Mouse (Mus musculus) forelimb bud, embryonic 11.5 days (tissue): ENCODE data around the gene Parg.

Experiments
- DNase-seq: peaks from one replicate; pipeline ENCODE4 v3.0.0-alpha.2; 2012; ENCODE audit warnings: low read depth, low spot score

The Parg gene

DNA sequence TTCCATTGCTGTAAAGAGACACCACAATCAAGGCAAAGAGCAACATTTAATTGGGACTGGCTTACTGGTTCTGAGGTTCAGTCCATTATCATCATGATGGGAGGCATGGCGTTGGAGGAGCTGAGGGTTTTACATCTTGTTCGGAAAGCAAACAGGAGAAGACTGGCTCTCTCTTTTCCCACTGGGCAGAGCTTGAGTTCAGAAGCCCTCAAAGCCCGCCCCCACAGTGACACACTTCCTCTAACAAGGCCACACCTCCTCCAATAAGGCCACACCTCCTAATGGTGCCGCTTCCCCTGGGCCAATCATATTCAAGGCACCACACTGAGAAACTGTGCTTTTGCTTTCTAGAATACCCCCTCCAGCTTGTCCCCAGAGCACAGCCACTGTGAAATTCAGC lies 116.1 kb downstream of the Parg start:
- DNase-seq: no peak

DNA sequence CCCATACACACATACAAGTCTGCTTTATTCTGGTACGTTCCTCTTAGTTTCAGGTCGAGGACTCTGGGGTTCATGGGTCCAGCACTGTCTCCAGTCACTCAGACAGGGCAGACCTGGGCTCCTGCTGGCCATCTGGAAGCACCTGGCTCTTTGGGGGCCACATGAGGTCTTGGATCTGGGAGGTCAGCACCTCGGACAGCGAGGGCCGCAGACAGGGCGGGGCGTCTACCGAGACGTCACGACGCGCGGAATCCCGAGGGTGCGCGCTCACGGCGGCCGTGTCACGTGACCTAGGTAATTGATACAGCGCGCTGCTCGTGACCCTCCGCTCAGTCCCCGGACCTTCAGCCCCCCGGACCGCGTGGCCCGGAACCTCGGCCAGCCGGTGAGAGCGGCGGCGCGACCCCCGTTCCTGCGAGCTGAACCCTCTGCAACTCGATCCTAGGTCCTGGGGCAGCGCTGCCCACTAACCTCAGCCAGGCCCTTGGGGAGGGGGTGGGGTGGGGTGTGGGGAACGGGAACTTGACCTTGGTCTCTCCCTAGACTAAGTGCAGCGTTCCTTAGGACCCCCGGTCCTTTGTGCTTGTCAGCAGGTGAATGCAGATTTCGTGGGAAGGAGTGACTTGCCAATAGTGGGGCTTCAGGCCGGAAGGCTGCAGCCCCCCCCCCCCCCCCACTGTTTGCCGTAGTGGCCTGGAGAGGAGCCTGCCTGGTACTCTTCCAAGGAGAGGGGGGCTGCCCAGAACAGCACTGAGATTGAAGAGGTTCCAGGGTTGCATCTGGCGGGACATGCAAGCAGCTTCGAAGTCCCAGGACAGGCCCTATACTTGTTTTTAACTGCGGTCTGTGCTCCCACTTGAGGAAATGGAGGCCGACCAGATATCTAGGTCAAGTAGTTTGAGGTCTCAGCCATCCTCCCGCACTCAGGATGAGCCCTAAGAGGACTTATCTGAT lies 120.3 kb downstream of the Parg start, which contains the start of gene Ogdhl:
TSS of gene Ogdhl (plus strand) at position 288 of the 954 bp plus-strand sequence.
- peak; percentile 91 for DNase-seq

DNA sequence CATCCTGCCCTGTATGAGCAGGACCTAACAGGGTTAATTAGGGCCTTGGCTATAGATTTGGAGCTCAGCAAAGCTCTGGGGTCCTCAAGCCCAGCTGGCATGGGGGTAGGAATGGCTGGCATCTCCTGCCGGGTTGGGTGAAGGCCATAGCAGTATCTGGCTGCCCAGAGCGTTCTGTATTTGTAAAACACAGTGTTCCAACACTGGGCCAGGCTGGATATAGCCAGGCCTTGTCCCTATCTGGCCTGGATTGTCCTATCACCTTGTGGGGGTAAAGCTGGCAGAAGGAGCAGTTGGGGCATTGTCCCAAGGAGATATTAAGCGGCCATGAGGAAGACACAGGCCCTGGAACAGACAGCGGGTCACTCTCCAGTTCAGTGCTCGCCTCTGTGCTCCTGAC lies 121.5 kb downstream of the Parg start:
- no peak for DNase-seq

DNA sequence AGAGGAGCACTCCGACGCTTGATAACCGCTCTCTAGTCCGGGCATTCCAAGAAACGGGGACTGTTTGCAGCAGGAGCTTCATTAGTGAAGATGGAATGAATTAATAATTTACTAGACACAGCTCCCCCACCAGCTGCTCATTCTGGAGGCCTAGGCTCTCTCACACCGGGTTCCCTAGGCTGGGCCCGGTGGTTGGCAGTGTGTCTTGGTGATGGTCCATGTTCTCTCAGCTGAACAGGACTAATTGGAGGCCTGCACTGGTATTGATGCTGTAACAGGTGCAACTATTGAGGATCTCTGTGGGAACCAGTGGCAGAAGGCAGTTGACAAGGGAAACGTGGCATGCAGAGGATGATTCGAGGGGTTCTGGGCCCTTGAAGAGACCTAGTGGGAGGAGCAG lies 125.6 kb downstream of the Parg start:
- DNase-seq: no peak

DNA sequence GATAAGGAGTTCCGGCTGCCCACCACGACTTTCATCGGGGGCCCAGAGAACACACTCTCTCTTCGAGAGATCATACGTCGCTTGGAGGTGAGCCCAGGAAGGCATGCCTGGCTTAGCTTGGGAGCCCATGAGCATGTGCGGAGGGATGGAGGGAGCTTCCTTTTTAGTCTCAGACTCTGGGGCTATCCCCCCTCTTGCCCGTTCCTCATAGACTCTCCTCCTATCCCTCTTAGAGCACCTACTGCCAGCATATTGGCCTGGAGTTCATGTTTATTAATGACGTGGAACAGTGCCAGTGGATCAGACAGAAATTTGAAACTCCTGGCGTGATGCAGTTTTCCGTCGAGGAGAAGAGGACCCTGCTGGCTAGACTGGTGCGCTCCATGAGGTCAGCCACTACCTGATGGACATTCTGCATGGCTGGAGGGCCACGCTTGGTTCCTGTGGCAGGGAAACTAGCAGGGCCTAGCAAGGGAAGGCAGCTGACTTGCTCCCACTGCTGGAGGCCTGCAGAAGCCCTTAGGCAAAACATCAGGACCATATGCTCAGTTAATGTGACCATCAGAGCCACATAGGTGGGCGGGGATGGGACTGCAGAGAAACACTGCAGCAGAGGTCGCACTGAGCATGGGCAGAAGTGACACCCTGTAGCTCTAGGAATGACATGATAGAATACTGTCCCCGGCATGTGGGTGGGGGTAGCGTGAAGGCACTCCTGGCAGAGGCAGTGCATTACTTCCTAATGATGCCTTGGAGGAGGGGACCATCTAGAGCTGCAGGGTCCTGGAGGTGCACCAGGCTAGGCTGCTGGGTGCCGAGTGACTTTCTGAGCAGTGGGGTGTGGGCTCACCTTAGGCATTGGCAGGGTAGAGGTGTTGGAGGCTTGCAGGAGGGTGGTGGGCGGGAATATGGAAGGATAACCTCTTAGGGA lies 131.0 kb downstream of the Parg start:
- DNase-seq: no peak

DNA sequence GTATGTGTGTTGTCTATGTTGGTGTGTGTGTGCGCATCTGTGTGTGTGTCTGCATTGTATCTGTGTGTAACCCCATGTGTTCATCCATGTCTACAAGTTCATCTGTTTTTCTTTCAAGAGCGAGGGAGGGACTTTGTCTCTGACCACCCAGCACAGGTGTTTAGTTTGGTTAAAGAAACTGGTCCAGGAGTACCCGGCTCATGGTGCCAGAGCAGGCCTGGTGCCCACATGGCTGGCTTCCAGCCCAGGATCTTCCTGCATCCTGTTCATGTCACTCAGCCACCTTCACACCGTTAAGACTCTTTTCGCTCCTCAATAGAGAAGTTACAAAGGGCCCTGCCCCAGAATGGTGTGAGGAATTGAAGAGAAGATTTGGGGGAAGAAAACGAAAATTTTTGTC lies 134.3 kb downstream of the Parg start:
- DNase-seq: no peak

DNA sequence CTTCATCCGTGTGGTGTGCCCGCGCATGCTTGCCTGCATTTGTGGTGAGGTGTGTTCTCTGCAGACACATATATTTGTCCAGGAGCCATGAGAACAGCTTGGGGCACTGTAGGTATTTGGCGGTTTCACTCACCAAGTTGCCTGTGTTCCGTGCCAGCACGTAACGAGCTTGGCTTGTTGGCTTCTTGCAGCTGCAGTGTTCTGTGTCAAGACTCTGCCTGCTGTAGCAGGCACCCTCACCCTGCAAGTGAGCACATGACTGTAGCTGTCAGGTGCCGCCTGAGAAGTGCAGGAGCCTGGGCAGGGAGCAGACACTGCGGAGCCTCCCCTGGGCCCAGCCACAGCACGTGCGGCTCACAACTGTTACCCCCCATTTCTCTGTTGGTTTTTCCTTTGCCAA lies 134.8 kb downstream of the Parg start:
- DNase-seq: no peak

DNA sequence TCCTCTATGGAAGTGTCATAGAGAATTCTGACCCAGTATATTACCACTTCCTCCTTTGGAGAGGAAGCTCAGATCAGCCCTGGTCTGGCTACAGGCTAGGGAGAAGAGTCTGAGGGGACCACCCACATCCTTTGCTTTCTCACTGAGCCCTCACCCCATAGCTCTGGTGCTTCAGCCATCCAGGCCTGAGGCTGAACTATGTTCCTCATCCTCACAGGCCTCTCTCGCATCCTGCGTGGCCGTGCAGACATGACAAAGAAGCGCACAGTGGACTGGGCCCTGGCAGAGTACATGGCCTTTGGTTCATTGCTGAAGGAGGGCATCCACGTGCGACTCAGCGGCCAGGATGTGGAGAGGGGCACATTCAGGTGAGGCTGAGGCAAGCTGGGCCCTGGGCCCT lies 140.1 kb downstream of the Parg start:
- no peak for DNase-seq

DNA sequence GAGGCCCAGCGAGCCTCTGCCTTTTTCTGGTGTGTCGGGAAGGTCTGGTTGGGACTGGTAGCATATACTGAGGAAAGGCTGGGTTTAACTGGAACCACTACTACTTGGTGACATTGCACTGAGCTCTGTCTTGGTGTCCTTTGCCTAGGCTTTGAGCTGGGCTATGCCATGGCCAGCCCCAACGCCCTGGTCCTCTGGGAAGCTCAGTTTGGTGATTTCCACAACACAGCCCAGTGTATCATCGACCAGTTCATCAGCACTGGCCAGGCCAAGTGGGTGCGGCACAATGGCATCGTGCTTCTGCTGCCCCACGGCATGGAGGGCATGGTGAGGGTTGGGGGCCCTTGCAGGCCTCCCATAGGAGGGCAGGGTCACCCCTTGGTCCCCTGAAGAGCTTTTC lies 142.4 kb downstream of the Parg start:
- DNase-seq: no peak

DNA sequence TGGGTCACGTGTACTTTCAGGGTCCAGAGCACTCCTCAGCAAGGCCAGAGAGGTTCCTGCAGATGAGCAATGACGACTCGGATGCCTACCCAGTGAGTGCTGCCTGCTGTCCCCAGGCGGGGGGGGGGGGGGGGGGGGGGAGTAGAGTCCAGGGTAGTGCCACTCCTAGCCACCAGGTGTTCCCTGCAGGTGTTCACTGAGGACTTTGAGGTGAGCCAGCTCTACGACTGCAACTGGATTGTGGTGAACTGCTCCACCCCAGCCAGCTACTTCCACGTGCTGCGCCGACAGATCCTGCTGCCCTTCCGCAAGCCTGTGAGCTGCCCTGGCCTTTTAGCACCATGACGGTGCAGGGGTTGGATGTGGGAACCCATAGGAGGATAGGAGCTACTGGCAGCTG lies 142.9 kb downstream of the Parg start:
- DNase-seq: no peak
